Mouse (Mus musculus): ENCODE measurements around the gene Tmeff1. TPM values are rescaled to one million over a fixed set of nuclear protein-coding genes. Genes with fewer than 3 reads are reported as not detected.

Gene Tmeff1
- polyA plus RNA-seq, 1 experiment, result 106 TPM

- TF ChIP-seq CTCF (IDR thresholded peaks at IDR 0.05; ENCODE audit: extremely low read depth, insufficient read depth, low read length) (peak; percentile 91), POLR2A (IDR thresholded peaks at IDR 0.05; ENCODE audit: extremely low read depth, insufficient read depth, low read length) (no peak)
- peaks cover 4% of the 10 kb centered on the region for H3K4me1 ChIP-seq (ENCODE audit: control insufficient read depth, insufficient read depth, low read length)
- no peak overlapping the region for H3K4me3 ChIP-seq (ENCODE audit: insufficient read depth, low read length)
- no peak overlapping the region for H3K27ac ChIP-seq (ENCODE audit: insufficient read depth, low read length)
Measured at GRCm38 (mm10) chr4:48691793-48692437, 106.9 kb downstream of the Tmeff1 start.

GRCm38 (mm10) chr4:48692736-48693292 lies 107.8 kb downstream of the Tmeff1 start:
- TF ChIP-seq POLR2A (IDR thresholded peaks at IDR 0.05; ENCODE audit: extremely low read depth, insufficient read depth, low read length) (no peak), CTCF (IDR thresholded peaks at IDR 0.05; ENCODE audit: extremely low read depth, insufficient read depth, low read length) (no peak)
- Histone ChIP-seq H3K4me1 (ENCODE audit: control insufficient read depth, insufficient read depth, low read length) (peaks cover 4% of the 10 kb centered on the region), H3K27ac (ENCODE audit: insufficient read depth, low read length) (no peak overlapping the region), H3K4me3 (ENCODE audit: insufficient read depth, low read length) (no peak overlapping the region)

- no peak overlapping the region for H3K27ac ChIP-seq (ENCODE audit: insufficient read depth, low read length)
- H3K4me3 ChIP-seq (ENCODE audit: insufficient read depth, low read length), result no peak overlapping the region
- no peaks in the 10 kb centered on the region for H3K4me1 ChIP-seq (ENCODE audit: control insufficient read depth, insufficient read depth, low read length)
- no peak for TF ChIP-seq POLR2A (IDR thresholded peaks at IDR 0.05; ENCODE audit: extremely low read depth, insufficient read depth, low read length)
- TF ChIP-seq CTCF (IDR thresholded peaks at IDR 0.05; ENCODE audit: extremely low read depth, insufficient read depth, low read length), result no peak
Measured at GRCm38 (mm10) chr4:48696706-48697105, 111.7 kb downstream of the Tmeff1 start.

- Histone ChIP-seq H3K27ac (ENCODE audit: insufficient read depth, low read length) (no peak overlapping the region), H3K4me3 (ENCODE audit: insufficient read depth, low read length) (no peak overlapping the region), H3K4me1 (ENCODE audit: control insufficient read depth, insufficient read depth, low read length) (no peaks in the 10 kb centered on the region)
- TF ChIP-seq POLR2A (IDR thresholded peaks at IDR 0.05; ENCODE audit: extremely low read depth, insufficient read depth, low read length) (no peak), CTCF (IDR thresholded peaks at IDR 0.05; ENCODE audit: extremely low read depth, insufficient read depth, low read length) (no peak)
Measured at GRCm38 (mm10) chr4:48697302-48697701, 112.3 kb downstream of the Tmeff1 start.

Other genes with a start within 250 kb of the Tmeff1 start
- 19.7 TPM in 2 replicates for gene Tex10, start 111.7 kb upstream of the Tmeff1 start, polyA plus RNA-seq (2012; rRNA removed)
- gene Msantd3, start 45.2 kb upstream of the Tmeff1 start, polyA plus RNA-seq (2012; rRNA removed), result 23.6 and 23.9 TPM in 2 replicates
- 0.83 and 0.90 TPM in 2 replicates for gene Cavin4, start 78.3 kb downstream of the Tmeff1 start, polyA plus RNA-seq (2012; rRNA removed)

All from cortical plate, adult 2 months (tissue).